Mouse (Mus musculus) activated CD4-positive, CD25-positive, alpha-beta regulatory T cell (primary cell): ENCODE data around the gene Ecel1. TPM values are rescaled to one million over a fixed set of nuclear protein-coding genes. Genes with fewer than 3 reads are reported as not detected.

ENCODE experiments used
- polyA plus RNA-seq, 2 experiments: library from polyadenylated mRNA; unstranded; fragments of 100-300 nt; shearing (Covaris generic); gene quantifications; one replicate each; pipeline ENCODE4 v1.2.1; 2017

The Ecel1 gene
- under 1 TPM; 0.16 to 0.38 TPM for polyA plus RNA-seq

GRCm38 (mm10) chr1:87156199-87156587 lies at the start of gene Ecel1:
Gene Ecel1, minus strand, starts transcription at chr1:87156521.

DNA sequence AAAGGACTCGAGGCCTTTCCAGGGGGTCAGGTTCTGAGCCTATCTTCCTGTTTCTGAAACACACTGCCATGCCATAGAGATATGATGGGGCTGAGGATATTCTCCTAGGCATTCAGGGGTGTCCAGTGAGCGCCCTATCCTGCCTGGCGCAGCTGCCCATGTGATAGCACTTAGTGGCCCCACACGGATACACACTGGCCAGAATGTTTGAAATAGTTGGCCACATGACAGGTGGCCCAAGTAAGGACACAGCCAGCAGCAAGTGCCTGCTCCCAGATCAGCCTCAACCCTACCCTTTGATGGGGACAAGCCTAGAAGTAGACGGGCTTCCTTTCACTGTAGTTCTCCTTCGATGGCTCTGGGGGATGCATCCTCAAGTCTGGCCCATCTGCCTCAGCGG lies 48.1 kb upstream of the Ecel1 start, which contains the start of gene Chrng:
Chrng (plus strand) TSS at position 193 of the 400 bp plus-strand sequence.

GRCm38 (mm10) chr1:87190429-87190828 lies 34.1 kb upstream of the Ecel1 start, which contains the start of gene Chrnd:
Gene Chrnd, plus strand, starts transcription at chr1:87190607.

DNA sequence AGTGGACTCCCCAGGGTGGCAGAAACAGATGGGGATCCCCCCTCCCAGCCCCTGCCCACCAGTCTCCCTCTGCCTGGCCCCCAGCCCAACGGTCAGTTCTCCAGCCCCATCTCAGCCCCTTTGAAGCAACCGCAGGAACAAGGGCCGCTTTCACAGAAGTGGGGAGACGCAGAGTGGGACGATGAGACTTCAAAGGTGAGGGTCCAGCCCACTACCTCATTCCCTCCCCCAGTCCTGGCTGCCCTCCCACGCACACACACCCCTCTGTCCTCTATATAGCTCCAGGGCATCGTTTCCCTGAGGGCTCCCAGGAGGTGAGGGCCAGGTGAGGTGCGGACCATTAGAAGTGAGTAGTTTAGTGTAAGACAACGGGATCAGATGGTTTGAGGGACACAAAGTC lies 26.7 kb upstream of the Ecel1 start, which contains the start of gene Prss56:
Prss56 (plus strand) TSS at position 301 of the 400 bp plus-strand sequence.

GRCm38 (mm10) chr1:87124673-87125072 lies 31.6 kb downstream of the Ecel1 start, which contains the start of gene Akp3:
Gene Akp3, plus strand, starts transcription at chr1:87124973.

DNA sequence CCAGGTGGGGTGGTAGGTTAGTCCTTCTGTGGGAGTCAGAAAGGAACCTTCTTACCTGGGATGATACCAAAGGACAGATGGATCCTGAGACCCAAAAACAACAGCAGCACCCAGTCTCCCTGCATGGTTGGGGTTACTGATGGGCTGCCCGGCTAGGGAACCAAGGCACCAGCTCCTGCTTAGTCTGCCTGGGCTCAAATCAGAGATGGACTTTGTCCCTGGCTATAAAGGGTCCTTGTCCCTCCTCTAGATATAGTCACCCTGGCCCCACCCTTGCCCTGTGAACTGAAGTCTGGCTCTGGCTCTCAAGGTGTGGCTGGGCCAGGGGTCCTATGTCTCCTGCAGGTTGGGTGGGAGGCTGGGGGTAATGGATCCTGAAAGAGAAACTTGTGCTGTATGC lies 54.9 kb downstream of the Ecel1 start, which contains the start of gene Alpi:
Alpi (minus strand) TSS at position 196 of the 400 bp plus-strand sequence.

Other genes with a start within 250 kb of the Ecel1 start
- not detected for gene Alppl2, start 66.6 kb downstream of the Ecel1 start, polyA plus RNA-seq
- not detected for gene Alpi, start 54.9 kb downstream of the Ecel1 start, polyA plus RNA-seq
- not detected for gene Akp3, start 31.5 kb downstream of the Ecel1 start, polyA plus RNA-seq
- gene Prss56, start 26.8 kb upstream of the Ecel1 start, polyA plus RNA-seq = not detected
- not detected for gene Chrnd, start 34.1 kb upstream of the Ecel1 start, polyA plus RNA-seq
- gene Chrng, start 48.1 kb upstream of the Ecel1 start, polyA plus RNA-seq = not detected
- gene Eif4e2, start 57.4 kb upstream of the Ecel1 start, polyA plus RNA-seq = 100 to 1,000 TPM; 155 to 157 TPM
- gene Efhd1, start 107.8 kb upstream of the Ecel1 start, polyA plus RNA-seq = under 1 TPM in 1 of 2 experiments, not detected in 1; 0.21 TPM
- gene Gigyf2, start 170.5 kb upstream of the Ecel1 start, polyA plus RNA-seq = 10 to 100 TPM; 56.4 to 64.0 TPM
- gene Kcnj13, start 238.2 kb upstream of the Ecel1 start, polyA plus RNA-seq = under 1 TPM; 0.21 to 0.95 TPM